Mouse (Mus musculus) heart, postnatal 25 days (tissue): ENCODE measurements around the gene Csrp2. TPM values are rescaled to one million over a fixed set of nuclear protein-coding genes. Genes with fewer than 3 reads are reported as not detected.

Source experiments
- DNase-seq: peaks from one replicate; pipeline ENCODE4 v3.0.0; 2022; ENCODE audit warnings: low spot score
- intact Hi-C: fragments of 180-260 bp; cut with DNase I; formaldehyde crosslinking; loops from one replicate; pipeline ENCODE4 v1.15.1; 2025
- total RNA-seq, 2 experiments: library from RNA; stranded (reverse); gene quantifications; 2 replicates each; pipeline ENCODE4 v1.2.3; 2021

Csrp2 gene
- total RNA-seq, 2 experiments from 2014 or later, result 54.6 to 60.7 TPM

DNA sequence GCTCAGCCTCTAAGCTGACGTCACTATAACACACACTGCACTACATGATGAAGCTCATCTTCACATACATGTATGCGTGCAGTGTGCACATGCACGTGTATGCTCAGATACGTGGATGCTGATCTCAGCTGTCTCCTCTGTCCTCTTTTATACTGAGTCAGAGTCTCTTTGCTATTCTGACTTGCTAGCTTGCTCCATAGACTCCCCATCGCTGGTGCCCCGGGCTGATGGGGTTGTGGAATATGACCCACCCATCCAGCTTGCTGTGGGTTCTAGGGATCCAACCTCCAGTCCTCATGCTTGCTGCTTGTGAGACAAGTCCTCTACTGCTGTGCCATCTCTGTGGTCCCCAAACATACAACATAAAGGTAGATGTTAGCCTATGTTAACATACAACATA is 39.3 kb downstream of the Csrp2 start:
- intact Hi-C loops, result no loop called here
- DNase-seq, result no peak

GRCm38 (mm10) chr10:110959781-110960180 is 40.2 kb downstream of the Csrp2 start:
- intact Hi-C loops, result no loop called here
- no peak for DNase-seq

DNA sequence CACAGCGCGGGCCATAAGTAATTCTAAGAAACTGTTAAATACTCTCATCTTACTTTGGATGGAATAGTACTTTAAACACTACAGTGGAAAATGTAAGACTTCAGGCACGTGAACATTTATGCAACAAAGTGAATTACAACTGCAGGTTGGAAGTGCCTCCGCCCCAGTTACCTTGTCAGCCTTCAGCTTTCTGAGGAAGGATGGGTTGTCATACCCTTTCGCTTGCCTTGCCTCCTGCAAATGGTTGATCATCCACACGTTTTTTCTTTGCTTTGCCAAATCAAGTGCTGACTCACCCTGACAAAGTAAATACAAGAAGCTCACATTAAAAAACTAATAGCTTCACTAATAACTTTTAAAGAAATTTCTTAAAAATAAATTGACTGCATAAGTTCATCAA is 41.3 kb downstream of the Csrp2 start:
- intact Hi-C loops, result no loop called here
- no peak for DNase-seq

DNA sequence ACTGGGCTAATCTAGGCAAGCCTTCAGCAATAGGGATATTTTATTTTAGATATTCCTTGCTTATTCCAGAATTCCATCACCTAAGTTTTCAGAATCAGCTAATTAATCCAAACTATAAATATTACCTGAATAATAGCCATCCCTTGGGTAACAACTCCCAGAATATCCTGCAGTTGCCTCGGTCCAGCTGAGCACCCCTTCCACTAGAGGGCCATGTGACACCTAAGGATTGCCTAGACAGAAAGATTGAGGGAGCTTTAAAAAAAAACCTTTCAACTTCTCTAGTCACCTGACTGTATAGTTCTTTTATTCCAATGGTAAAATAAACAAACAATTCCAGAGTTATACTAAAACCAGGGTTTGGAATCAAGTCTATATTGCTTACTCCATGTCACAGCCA is 42.6 kb downstream of the Csrp2 start:
- no peak for DNase-seq
- intact Hi-C loops, result no loop called here

- intact Hi-C loops, result no loop called here
- DNase-seq, result no peak
Observed at GRCm38 (mm10) chr10:110971044-110971443, 51.5 kb downstream of the Csrp2 start.

GRCm38 (mm10) chr10:110971483-110971882 is 51.9 kb downstream of the Csrp2 start:
- DNase-seq, result no peak
- intact Hi-C loops, result no loop called here

GRCm38 (mm10) chr10:110971998-110972397 is 52.4 kb downstream of the Csrp2 start:
- intact Hi-C loops, result no loop called here

DNA sequence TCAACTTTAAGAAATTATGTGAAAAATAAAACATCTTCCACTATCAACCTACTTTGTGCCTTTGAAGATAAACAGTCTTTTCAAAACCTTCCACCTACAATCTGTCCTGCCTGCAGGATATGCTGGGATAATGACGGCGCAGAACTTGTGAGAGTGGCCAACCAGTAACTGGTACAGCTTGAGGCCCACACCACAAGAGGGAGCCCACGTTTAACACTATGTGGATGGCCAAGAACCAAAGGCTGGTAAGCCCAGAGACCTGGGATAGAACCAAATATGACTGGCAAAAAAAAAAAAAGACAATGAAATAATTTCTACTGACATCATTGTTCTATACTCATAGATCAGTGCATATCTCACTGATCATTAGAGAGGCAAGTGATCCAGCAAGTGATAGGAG is 54.9 kb downstream of the Csrp2 start:
- DNase-seq, result no peak
- intact Hi-C loops, result no loop called here

More at GRCm38 (mm10) chr10:110971998-110972397, 52.4 kb downstream of the Csrp2 start:
- no peak for DNase-seq

GRCm38 (mm10) chr10:110974885-110975284 is 55.3 kb downstream of the Csrp2 start:
- intact Hi-C loops, result loop anchor here (5.0 kb wide), 1 partner anchor 192 kb away; no protein-coding TSS in a partner anchor
- no peak for DNase-seq

GRCm38 (mm10) chr10:110976046-110976445 is 56.5 kb downstream of the Csrp2 start:
- no peak for DNase-seq
- intact Hi-C loops, result loop anchor here (2.0 to 5.0 kb wide), 2 partner anchors 181 to 191 kb away; no protein-coding TSS in a partner anchor

DNA sequence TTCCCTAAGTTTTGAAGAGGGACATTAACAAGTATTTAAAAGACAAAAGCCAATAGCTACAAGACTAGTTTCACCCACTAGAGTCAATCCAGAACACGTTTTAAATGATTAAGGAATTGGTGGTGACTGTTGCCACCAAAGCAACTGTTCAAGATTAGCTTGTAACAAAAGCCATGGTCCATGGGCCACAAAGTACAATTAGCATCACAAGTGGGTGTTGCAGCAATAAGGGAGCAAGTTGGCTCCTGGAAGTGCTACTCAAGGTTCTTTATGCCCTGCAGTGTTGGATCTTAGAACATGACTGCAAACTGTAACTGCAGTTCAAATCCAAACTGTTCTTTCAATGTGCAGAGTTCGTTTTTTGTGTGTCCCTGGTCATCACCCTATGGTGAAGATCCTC is 57.8 kb downstream of the Csrp2 start:
- DNase-seq, result no peak
- intact Hi-C loops, result loop anchor here (2.0 to 5.0 kb wide), 2 partner anchors 183 to 190 kb away; no protein-coding TSS in a partner anchor

GRCm38 (mm10) chr10:110979431-110979830 is 59.8 kb downstream of the Csrp2 start:
- intact Hi-C loops, result loop anchor here (5.0 kb wide), 1 partner anchor 188 kb away; no protein-coding TSS in a partner anchor
- no peak for DNase-seq

DNA sequence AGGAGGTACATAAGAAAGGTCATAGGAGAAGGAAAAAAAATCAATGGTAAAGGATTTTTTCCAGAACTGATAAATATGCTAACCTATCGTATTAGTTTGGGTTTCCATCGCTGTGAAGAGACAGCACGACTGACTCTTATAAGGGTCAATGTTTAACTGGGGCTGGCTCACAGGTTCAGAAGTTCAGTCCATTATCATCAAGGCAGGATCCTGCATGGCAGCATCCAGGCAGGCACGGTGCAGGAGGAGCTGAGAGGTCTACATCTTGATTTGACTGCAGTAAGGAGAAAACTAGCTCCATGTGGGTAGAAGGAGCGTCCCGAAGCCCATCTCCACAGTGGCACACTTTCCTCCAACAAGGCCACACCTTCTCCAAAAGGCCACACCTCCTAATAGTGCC is 60.9 kb downstream of the Csrp2 start:
- intact Hi-C loops, result no loop called here
- no peak for DNase-seq

- intact Hi-C loops, result no loop called here
- no peak for DNase-seq
Observed at GRCm38 (mm10) chr10:110982771-110983170, 63.2 kb downstream of the Csrp2 start.

- no peak for DNase-seq
- intact Hi-C loops, result no loop called here
Observed at GRCm38 (mm10) chr10:110986682-110987081, 67.1 kb downstream of the Csrp2 start.

Other genes starting within 250 kb of the Csrp2 start
- gene E2f7, start 174.3 kb upstream of the Csrp2 start, total RNA-seq, result 1 to 10 TPM in 1 of 2 experiments, under 1 TPM in 1; 0.59 to 1.9 TPM
- 10 to 100 TPM; 24.8 to 27.7 TPM for gene Zdhhc17, start 90.4 kb downstream of the Csrp2 start, total RNA-seq
- gene Osbpl8, start 245.0 kb downstream of the Csrp2 start, total RNA-seq, result 10 to 100 TPM; 68.3 to 69.5 TPM